Mouse (Mus musculus): Measurements from ENCODE around the gene Rpl32.

The Rpl32 gene

DNA sequence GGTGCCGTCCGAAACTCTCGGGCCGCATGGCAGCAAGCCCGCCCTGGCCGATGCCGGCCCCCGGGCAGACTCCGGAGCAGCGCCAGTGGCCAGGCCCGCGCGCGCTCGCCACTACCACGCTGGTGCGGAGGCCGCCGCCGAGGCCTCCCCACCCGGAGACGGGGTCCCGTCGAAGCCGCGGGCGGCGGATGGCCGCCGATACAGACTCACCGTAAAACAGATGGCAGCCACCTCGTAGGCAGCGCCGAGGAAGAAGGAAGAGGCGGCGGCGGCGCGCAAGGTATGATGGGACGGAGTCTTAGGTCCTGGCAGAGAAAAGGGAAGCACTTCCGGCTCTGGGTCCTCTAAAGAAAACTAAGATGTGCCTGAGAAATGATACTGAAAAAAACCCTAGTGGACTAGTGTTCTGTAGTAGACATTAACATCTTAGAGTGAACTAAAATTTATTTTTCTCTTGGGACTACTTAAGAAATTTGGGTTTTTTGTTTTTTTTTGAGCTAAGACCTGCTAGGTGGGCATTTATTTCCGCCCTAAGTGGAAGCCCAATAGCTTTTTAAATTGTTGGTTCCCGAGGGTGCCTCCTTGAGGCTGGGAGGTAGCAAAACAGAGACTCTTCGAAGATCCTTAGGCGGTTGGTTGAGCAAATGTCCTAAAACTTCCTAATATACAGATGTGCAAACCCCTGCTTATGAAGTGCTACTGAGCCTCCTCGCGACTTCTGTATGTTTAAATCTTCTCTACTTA, at the start of gene Rpl32:
Gene Rpl32 (minus strand): TSS at position 260 of the 744 bp plus-strand sequence.
- peak; percentile 90 for DNase-seq

DNA sequence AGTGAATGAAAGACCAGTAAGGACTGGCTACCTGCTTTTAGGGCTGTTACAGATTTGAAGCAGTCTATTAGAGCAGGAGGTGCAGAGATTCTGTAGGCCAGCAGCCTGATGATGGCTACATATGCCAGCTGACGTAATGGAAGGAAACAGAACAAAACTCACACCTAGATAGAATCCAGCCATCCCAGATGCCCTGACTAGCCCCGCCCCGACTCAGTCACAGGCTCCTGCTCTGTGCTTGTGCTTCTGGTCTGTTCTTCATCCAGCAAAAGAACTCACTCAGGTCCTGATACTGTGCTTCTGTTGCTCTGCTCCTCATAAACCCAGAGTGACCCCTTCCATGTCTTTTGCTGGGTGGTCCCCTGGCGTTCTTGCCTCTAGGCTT, 47.8 kb upstream of the Rpl32 start:
- peak in 1 of 2 experiments; percentile 44 for DNase-seq

DNA sequence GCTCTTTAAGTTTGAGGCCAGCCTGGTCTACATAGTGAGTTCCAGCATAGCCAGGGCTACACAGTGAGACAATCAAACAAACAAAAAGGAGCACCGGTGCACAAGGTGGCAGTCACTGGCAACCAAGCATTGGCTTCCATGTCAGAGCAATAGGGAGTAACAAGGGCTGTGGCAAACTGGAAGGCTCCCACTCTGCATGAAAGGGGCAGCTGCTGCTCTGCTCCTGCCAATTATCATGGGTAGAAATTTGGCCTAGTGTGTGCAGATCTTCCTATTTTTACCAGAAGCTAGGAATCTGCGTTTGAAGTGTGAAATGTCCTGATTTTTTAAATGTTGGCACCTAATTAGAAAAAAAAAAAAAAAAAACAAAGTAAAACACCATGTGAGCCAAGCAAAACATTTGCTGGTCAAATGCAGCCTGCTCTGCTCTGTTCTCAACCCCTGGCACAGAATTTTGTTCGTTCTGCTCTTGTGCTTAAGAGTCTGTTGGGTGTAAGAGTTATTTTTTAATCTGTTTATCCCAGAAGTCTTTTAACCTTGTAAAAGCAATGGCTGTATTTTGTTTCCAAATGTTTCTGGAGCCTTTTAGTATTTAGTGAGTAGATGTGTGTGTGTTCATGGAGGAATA, 47.3 kb upstream of the Rpl32 start:
- peak in 1 of 2 experiments; percentile 49 for DNase-seq

DNA sequence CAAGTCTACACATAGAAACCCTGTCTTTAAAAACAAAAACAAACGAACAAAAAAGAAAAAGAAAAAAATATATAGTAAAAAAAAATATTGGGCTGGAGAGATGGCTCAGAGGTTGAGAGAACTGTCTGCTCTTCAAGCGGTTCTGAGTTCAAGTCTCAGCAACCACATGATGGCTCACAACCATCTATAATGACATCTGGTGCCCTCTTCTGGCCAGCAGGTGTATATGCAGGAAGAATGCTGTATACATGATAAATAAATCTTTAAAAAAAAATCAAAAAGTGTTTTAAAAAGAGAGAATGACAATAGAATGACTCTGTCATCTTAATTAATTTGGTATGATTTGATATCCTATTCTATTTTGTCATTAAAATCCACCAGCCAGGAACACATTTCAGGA, 45.9 kb upstream of the Rpl32 start:
- DNase-seq: no peak

GRCm38 (mm10) chr6:115853985-115854384, 45.4 kb upstream of the Rpl32 start:
- DNase-seq: no peak

DNA sequence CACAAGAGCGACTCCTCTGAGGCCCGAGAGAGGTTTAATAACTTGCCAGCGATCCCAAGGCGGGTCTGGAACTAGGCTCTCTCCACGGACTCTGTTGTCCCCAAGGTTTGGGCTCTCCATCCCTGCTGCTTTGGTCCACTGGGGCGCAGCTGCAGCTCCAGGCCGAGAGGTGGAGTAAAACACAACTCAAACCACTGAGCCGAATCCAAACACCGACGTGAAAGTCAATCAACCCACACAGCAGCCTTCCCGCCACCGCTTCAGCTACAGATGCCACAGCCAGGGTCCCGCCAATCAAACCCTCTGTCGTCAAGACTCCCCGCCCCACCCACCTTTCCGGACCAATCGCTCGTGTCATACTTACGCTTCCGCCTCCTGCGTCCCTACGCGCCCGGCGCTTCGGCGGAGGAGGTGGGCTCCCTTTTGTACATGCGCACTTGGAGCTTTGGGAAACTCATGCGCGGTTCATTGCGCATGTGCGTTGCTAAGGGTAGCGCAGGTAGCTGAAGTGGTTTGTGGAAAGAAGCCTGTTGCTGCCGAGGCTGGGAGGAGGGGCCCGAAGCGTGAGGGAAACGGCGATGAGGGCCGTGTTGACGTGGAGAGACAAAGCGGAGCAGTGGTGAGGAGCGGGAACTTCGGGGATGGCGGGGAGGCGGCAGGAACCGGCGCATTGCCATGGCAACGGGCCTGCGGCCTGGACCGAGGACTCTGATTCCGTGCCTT, 44.7 kb upstream of the Rpl32 start, which contains the start of the genes Mbd4 and Ift122:
Gene Mbd4 (minus strand): TSS at position 281 of the 723 bp plus-strand sequence.
Gene Ift122 (plus strand): TSS at position 380 of the 723 bp plus-strand sequence.
- peak; percentile 98 to 100 for DNase-seq

GRCm38 (mm10) chr6:115852446-115853090, 44.0 kb upstream of the Rpl32 start:
- DNase-seq: no peak

DNA sequence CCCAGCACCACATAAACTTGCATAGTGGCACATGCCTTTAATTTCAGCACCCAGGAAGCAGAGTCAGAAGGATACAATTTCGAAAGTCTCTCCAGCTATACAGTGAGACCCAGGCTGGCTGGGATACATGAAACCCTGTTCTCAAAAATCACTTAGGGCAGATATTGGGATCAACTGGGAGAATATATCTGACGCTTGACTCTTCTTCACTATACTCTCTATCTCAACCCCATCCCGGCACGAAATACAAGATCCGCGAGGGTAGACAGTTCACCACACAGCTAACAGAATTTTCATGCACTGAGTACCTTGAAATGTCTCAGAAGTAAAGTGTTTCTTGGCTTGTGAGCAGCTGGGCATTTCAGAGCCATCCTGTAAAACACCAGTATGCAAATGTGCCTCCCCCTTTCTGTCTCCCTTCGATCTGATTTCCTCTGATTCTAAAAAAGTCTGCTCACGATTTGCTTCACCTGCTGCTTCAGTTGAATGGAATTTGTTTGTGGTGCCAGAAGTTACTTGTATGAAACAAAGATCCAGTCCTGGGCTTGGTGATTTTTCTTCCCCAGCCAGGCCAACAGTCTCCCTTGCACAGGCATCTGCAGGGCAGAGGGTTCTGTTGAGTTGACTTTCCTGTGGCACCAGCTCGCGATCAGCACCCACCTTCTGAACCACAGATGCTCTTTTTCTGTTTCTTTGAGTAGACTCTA, 40.2 kb upstream of the Rpl32 start:
- no peak for DNase-seq

- peak; percentile 39 to 75 for DNase-seq
These were observed 38.3 kb upstream of the Rpl32 start for GRCm38 (mm10) chr6:115846640-115847411.

- DNase-seq: no peak
These were observed 36.5 kb upstream of the Rpl32 start for GRCm38 (mm10) chr6:115845006-115845405.

GRCm38 (mm10) chr6:115838745-115839144, 30.2 kb upstream of the Rpl32 start:
- no peak for DNase-seq

DNA sequence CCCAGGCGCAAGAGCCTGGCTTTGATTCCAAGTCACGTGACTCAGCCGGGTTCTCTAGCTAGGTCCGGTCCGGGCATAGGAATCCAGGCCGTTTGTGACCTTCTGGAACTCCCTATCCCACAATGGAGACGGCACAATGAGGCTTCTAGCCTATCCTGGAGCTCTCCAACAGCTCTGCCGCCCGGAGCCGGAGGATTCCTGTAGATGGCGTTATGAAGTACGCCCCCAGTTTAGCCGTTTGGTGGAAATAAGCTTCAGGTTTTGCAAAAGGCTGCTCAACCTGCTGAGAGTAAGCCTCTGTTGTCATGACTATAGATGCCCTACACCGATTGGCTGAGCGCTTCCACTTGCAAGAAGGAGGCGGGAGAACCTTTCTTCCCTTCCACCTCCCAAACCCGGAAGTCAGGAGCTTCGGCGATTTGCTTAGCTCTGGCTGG, 29.6 kb upstream of the Rpl32 start, which contains the start of gene Efcab12:
Gene Efcab12 (minus strand): TSS at position 252 of the 437 bp plus-strand sequence.
- peak; percentile 75 to 76 for DNase-seq

GRCm38 (mm10) chr6:115833861-115834260, 25.3 kb upstream of the Rpl32 start:
- DNase-seq: no peak

GRCm38 (mm10) chr6:115832152-115832850, 23.8 kb upstream of the Rpl32 start:
- no peak for DNase-seq

DNA sequence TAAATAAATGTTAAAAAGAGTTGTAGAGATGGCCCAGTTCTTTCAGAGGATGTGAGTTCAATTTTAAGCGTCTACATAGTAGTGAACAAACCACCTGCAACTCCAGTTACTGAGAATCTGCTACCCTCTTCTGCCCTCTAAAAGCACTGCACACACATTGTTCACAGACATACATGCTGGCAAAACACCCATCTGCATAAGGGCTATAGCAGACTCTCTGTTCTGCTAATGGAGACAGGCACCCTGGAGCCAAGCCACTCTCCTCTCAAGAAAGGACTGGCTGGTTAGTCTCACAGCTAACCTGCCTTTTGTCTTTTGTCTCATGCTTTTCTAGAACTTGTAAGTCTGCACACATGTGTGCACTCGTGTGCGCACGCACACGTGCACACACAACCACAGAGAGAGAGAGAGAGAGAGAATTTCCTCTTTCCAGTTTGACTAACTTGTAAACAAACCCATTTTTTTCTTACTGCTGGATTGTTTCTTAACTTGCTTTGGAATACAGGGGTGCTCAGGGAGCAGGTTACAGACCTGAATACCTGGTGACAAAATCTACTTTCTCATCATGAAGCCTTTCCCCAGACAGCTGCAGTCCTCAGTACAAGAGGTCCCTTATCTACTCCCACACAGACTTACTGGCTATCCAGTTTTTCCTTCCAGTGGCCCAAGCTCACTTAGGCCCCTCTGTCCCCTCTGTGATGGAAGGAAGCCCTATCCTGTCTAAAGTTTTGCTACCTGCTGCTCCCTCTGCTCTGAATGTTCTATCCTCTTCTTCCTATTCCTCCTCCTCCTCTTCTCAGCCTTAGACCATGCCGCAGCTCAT, 22.4 kb upstream of the Rpl32 start:
- DNase-seq: no peak

DNA sequence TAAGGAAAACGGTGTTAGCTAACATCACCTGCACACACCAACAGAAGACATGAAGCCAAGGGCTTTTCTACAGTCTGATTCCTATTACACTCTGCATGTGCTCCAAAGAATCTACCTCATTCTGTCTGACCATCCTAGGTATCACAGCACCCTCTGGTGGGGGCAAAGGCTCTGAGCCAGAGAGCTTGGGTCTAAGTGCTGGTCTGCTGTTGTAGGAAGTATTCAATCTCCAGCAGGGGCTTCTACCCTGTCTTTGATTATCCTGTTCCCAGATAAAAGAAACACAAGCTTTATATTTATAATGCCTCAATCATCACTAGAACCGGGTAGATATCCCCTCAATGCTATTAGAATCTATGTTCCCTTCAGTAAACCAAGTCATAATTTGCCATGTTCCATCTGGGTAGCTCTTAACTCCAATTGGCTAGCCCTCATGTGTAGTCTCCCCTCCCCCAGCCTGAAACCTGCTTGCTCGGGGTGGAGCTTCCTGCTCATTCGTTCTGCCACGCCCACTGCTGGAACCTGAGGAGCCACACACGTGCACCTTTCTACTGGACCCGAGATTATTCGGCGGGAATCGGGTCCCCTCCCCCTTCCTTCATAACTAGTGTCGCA, 15.4 kb upstream of the Rpl32 start:
- peak; percentile 58 to 73 for DNase-seq

GRCm38 (mm10) chr6:115821216-115821993, 12.9 kb upstream of the Rpl32 start:
- DNase-seq: no peak

DNA sequence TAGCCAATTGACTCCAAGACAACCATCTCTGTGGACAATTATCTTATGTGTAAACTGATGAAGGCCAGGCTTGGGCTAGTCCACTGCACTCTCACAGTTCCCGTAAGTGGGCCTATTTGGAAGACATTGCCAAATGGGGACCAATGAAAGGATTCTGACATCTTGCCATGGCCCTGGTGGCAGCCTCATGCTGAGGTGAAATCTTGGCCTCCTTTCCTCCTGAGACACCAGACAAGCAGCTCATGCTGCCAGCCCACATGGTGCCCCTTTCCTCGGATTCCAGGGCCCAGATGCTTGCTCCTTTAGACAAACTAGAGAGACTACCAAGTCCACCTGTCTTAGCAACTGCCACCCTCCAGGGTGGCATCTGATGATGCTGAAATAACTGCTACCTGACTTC, 9.6 kb upstream of the Rpl32 start:
- DNase-seq: no peak

DNA sequence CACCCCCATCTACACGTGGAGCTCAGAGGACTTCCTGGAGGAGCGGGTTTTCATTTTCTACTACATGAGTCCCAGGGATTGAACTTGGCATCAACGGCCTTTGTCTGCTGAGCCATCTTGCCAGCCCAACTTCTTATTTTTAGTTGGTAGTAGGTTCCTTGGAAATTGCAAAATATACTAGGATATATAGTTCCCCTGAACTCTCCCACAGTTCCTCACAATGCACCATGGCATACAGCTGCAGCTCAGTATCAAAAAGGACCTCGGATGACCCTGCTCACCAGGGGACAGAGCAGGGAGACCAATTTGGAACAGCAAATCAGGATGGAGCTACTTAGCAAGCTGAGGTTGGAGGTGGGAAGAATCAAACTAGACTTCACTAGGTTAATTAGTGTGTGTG, 6.5 kb upstream of the Rpl32 start:
- DNase-seq: no peak
